Mouse (Mus musculus) liver, embryonic 14.5 days (tissue): ENCODE results near the gene Gm42715.

Experiments used
- CTCF ChIP-seq: IDR thresholded peaks from 2 replicates; pipeline ENCODE4 v1.5.1; 2016; ENCODE audit warnings: antibody characterized with exemption, low read depth, control low read depth
- EP300 ChIP-seq: IDR thresholded peaks from 2 replicates; pipeline ENCODE4 v1.6.1; 2016; ENCODE audit warnings: antibody characterized with exemption, low read depth

DNA sequence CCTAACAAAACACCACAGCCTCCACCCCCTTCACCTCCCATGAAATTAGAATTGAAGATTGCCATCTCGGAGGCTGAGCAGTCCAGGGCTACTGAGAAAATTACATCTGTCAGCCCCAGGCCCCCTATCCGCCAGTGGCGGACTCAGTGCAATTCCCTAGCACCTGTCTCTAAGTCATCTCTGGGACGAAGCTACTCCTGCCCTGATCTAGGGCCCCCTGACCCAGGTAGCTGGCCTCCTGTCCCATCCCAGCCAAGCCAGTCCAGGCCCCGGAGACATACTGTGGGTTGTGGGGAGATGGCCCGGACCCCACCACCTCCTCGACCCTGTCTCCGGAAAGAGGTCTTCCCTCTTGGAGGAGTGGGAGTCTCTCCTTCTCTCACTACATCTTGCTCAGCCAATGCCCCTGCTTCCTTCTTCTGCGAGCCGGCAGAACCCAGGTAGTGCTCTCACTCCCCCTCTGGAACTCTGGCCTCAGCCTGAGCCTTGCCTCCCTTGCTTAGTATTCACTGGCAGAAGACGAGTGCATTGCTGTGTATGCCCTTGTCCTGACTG, 44.1 kb upstream of the Gm42715 start:
- no peak for TF ChIP-seq CTCF
- no peak for TF ChIP-seq EP300
